27 mouse cellular contexts compared by ENCODE assay signal in genomic region chr4:82155642-82156320, GRCm38 (mm10).
DNase-seq lines count a peak whose midpoint lies in the region; ATAC-seq and TF ChIP-seq lines count a peak whose summit lies in the region.
"Had no signal": no experiment of that assay in that cellular context is flagged by ENCODE, and none has a peak within 500 bp of the region (broad histone marks: within the 10 kb centered on the region; RNA-seq: fewer than 3 reads in every experiment).

No protein-coding gene starts in this region.

- no peak overlapping the region for H3K27ac ChIP-seq in hindbrain, embryonic 10.5 days
- H3K27ac ChIP-seq in hindbrain, postnatal 0 days, result no peak overlapping the region
- no peak overlapping the region for H3K27ac ChIP-seq in embryonic facial prominence, embryonic 10.5 days (replicated peaks)
- H3K27ac ChIP-seq in limb, embryonic 14.5 days (replicated peaks; ENCODE audit: low read depth, low read length), result no peak overlapping the region
- H3K27ac ChIP-seq in forebrain, embryonic 12.5 days, result no peak overlapping the region
- H3K27ac ChIP-seq: hindbrain, embryonic 13.5 days; kidney, postnatal 0 days; liver, embryonic 15.5 days; lung, embryonic 15.5 days; midbrain, embryonic 10.5 days; midbrain, embryonic 15.5 days; stomach, postnatal 0 days had no signal

- H3K27me3 ChIP-seq in hindbrain, embryonic 10.5 days (ENCODE audit: insufficient read depth, poor library complexity, severe bottlenecking), result no peaks in the 10 kb centered on the region
- no peaks in the 10 kb centered on the region for H3K27me3 ChIP-seq in hindbrain, postnatal 0 days (ENCODE audit: insufficient read depth, low read length)
- no peaks in the 10 kb centered on the region for H3K27me3 ChIP-seq in embryonic facial prominence, embryonic 10.5 days (replicated peaks; ENCODE audit: low read depth, poor library complexity, severe bottlenecking)
- H3K27me3 ChIP-seq in limb, embryonic 14.5 days (ENCODE audit: control insufficient read depth, insufficient read depth, low read length), result no peaks in the 10 kb centered on the region
- no peaks in the 10 kb centered on the region for H3K27me3 ChIP-seq in forebrain, embryonic 12.5 days
- H3K27me3 ChIP-seq: hindbrain, embryonic 13.5 days; liver, embryonic 15.5 days; lung, embryonic 15.5 days; midbrain, embryonic 15.5 days; Patski had no signal

- H3K4me1 ChIP-seq in hindbrain, embryonic 10.5 days (replicated peaks), result no peaks in the 10 kb centered on the region
- H3K4me1 ChIP-seq in hindbrain, postnatal 0 days (ENCODE audit: insufficient read depth, low read length), result no peaks in the 10 kb centered on the region
- peaks cover 23% of the 10 kb centered on the region for H3K4me1 ChIP-seq in embryonic facial prominence, embryonic 10.5 days
- peaks cover 11% of the 10 kb centered on the region for H3K4me1 ChIP-seq in limb, embryonic 14.5 days (ENCODE audit: control insufficient read depth, insufficient read depth, low read length)
- H3K4me1 ChIP-seq in forebrain, embryonic 12.5 days, result no peaks in the 10 kb centered on the region
- H3K4me1 ChIP-seq: hindbrain, embryonic 13.5 days; liver, embryonic 15.5 days; lung, embryonic 15.5 days; midbrain, embryonic 10.5 days; midbrain, embryonic 15.5 days had no signal

- 55% methylated on average over 7 of the region's 7 CpGs for WGBS in hindbrain, embryonic 10.5 days
- WGBS in hindbrain, postnatal 0 days, result 61% methylated on average over 7 of the region's 7 CpGs
- 30% methylated on average over 7 of the region's 7 CpGs for WGBS in embryonic facial prominence, embryonic 10.5 days
- WGBS in limb, embryonic 14.5 days, result 15% methylated on average over 7 of the region's 7 CpGs
- 43% methylated on average over 7 of the region's 7 CpGs for WGBS in forebrain, embryonic 12.5 days

- no peaks in the 10 kb centered on the region for H3K9me3 ChIP-seq in hindbrain, embryonic 10.5 days
- H3K9me3 ChIP-seq in hindbrain, postnatal 0 days (ENCODE audit: low read length), result no peaks in the 10 kb centered on the region
- no peaks in the 10 kb centered on the region for H3K9me3 ChIP-seq in embryonic facial prominence, embryonic 10.5 days
- no peaks in the 10 kb centered on the region for H3K9me3 ChIP-seq in limb, embryonic 14.5 days (ENCODE audit: control insufficient read depth, low read length)
- H3K9me3 ChIP-seq in forebrain, embryonic 12.5 days, result no peaks in the 10 kb centered on the region
- H3K9me3 ChIP-seq: hindbrain, embryonic 13.5 days; liver, embryonic 15.5 days; lung, embryonic 15.5 days; midbrain, embryonic 10.5 days; midbrain, embryonic 15.5 days had no signal

- no peak for ATAC-seq in hindbrain, postnatal 0 days
- ATAC-seq in limb, embryonic 14.5 days (ENCODE audit: low FRiP score, low read depth), result peak; percentile 85
- no peak for ATAC-seq in forebrain, embryonic 12.5 days (ENCODE audit: low FRiP score)
- no peak for ATAC-seq in frontal cortex, adult (ENCODE audit: low TSS enrichment)
- ATAC-seq: forebrain, embryonic 14.5 days; midbrain, embryonic 15.5 days; Patski had no signal

- no peak for TF ChIP-seq POLR2A in limb, embryonic 14.5 days (IDR thresholded peaks at IDR 0.05; ENCODE audit: borderline replicate concordance, extremely low read depth, insufficient read depth, insufficient read length)

- no peak overlapping the region for H3K4me3 ChIP-seq in hindbrain, embryonic 10.5 days
- no peak overlapping the region for H3K4me3 ChIP-seq in hindbrain, postnatal 0 days (ENCODE audit: low read length)
- H3K4me3 ChIP-seq in embryonic facial prominence, embryonic 10.5 days, result no peak overlapping the region
- H3K4me3 ChIP-seq in limb, embryonic 14.5 days (replicated peaks; ENCODE audit: low read length), result no peak overlapping the region
- no peak overlapping the region for H3K4me3 ChIP-seq in forebrain, embryonic 12.5 days (replicated peaks)
- H3K4me3 ChIP-seq: hindbrain, embryonic 13.5 days; liver, embryonic 15.5 days; lung, embryonic 15.5 days; midbrain, embryonic 10.5 days; midbrain, embryonic 15.5 days had no signal

- H3K9ac ChIP-seq in hindbrain, postnatal 0 days (replicated peaks; ENCODE audit: low read length), result no peak overlapping the region
- H3K9ac ChIP-seq in limb, embryonic 14.5 days (ENCODE audit: low read depth, low read length, severe bottlenecking), result no peak overlapping the region
- H3K9ac ChIP-seq in forebrain, embryonic 12.5 days, result no peak overlapping the region
- H3K9ac ChIP-seq: hindbrain, embryonic 13.5 days; liver, embryonic 15.5 days; lung, embryonic 15.5 days; midbrain, embryonic 15.5 days had no signal

- TF ChIP-seq CTCF in hindbrain, postnatal 0 days (IDR thresholded peaks at IDR 0.05; ENCODE audit: low read depth), result no peak

- DNase-seq in hindbrain, embryonic 10.5 days (ENCODE audit: low spot score), result peak; percentile 5
- DNase-seq in hindbrain, postnatal 0 days (ENCODE audit: low spot score), result no peak
- peak; percentile 27 for DNase-seq in embryonic facial prominence, embryonic 10.5 days (ENCODE audit: low spot score)
- peak; percentile 44 for DNase-seq in forelimb bud, embryonic 11.5 days (ENCODE audit: low read depth, low spot score)
- peak; percentile 60 for DNase-seq in limb, embryonic 14.5 days (ENCODE audit: low spot score)
- DNase-seq in kidney, adult 11 months, result no peak
- DNase-seq: adrenal gland, postnatal 14 days; cerebellum, adult 11-12 months; cerebellum, adult 9-11 months; heart, postnatal 14 days; kidney, adult 18-20 months; kidney, postnatal 4 days; liver; right cerebral cortex, adult 18-20 months; thymus, adult 18-20 months; thymus, postnatal 36 days had no signal

- no peak overlapping the region for H3K4me2 ChIP-seq in hindbrain, postnatal 0 days (ENCODE audit: low read depth, low read length)
- no peak overlapping the region for H3K4me2 ChIP-seq in limb, embryonic 14.5 days (replicated peaks; ENCODE audit: low read depth, low read length, severe bottlenecking)
- H3K4me2 ChIP-seq in forebrain, embryonic 12.5 days, result no peak overlapping the region
- H3K4me2 ChIP-seq: hindbrain, embryonic 13.5 days; liver, embryonic 15.5 days; lung, embryonic 15.5 days; midbrain, embryonic 15.5 days had no signal

- no peaks in the 10 kb centered on the region for H3K36me3 ChIP-seq in hindbrain, embryonic 10.5 days
- no peaks in the 10 kb centered on the region for H3K36me3 ChIP-seq in hindbrain, postnatal 0 days (ENCODE audit: insufficient read depth, low read length)
- no peaks in the 10 kb centered on the region for H3K36me3 ChIP-seq in embryonic facial prominence, embryonic 10.5 days (replicated peaks)
- no peaks in the 10 kb centered on the region for H3K36me3 ChIP-seq in limb, embryonic 14.5 days (ENCODE audit: control insufficient read depth, insufficient read depth, low read length)
- H3K36me3 ChIP-seq in forebrain, embryonic 12.5 days (replicated peaks), result no peaks in the 10 kb centered on the region
- H3K36me3 ChIP-seq: hindbrain, embryonic 13.5 days; liver, embryonic 15.5 days; lung, embryonic 15.5 days; midbrain, embryonic 10.5 days; midbrain, embryonic 15.5 days had no signal

Comparison
In these comparisons a context has a peak if more than half of its experiments do, and no peak if none do; other contexts are left out.
1. DNase-seq: peak in hindbrain, embryonic 10.5 days (single experiment), embryonic facial prominence, embryonic 10.5 days (single experiment), forelimb bud, embryonic 11.5 days (single experiment) and limb, embryonic 14.5 days (single experiment); none in hindbrain, postnatal 0 days (single experiment) and kidney, adult 11 months (single experiment).